Mouse (Mus musculus) liver, embryonic 11.5 days (tissue): ENCODE measurements at regions not wholly inside any gene's neighbourhood (a gene's known extent, or its start where the extent isn't known, plus 50 kb on each side); places are given as distances from the start of the nearest gene placed in this dataset.

Source experiments
- ATAC-seq: fragments of 200-750 bp; cut with Nextera tagmentation; replicated peaks from 2 replicates; pipeline ENCODE4 v1.8.0; 2017; ENCODE audit warnings: moderate number of reproducible peaks, mild to moderate bottlenecking, moderate TSS enrichment, moderate library complexity; ENCODE audit not compliant: low FRiP score
- DNase-seq: peaks from one replicate; pipeline ENCODE4 v3.0.0-alpha.2; 2017; ENCODE audit warnings: low spot score
- H3K27ac ChIP-seq: fragments of 300-500 bp; sonication (generic); 2 replicates; pipeline ENCODE4 v1.5.1; 2014; ENCODE audit warnings: mild to moderate bottlenecking, low read depth, low read length, control low read depth
- H3K27me3 ChIP-seq: fragments of 300-500 bp; sonication (generic); replicated peaks from 2 replicates; pipeline ENCODE4 v1.6.1; 2014; ENCODE audit warnings: low read length, mixed read lengths; ENCODE audit not compliant: control insufficient read depth, insufficient read depth
- H3K36me3 ChIP-seq: fragments of 300-500 bp; sonication (generic); 2 replicates; pipeline ENCODE4 v1.6.1; 2014; ENCODE audit warnings: mild to moderate bottlenecking, low read length, moderate library complexity, mixed read lengths; ENCODE audit not compliant: control insufficient read depth, insufficient read depth
- H3K4me1 ChIP-seq: fragments of 300-500 bp; sonication (generic); replicated peaks from 2 replicates; pipeline ENCODE4 v1.6.1; 2014; ENCODE audit warnings: low read length, mixed read lengths; ENCODE audit not compliant: control insufficient read depth, insufficient read depth
- H3K4me2 ChIP-seq: fragments of 300-500 bp; sonication (generic); 2 replicates; pipeline ENCODE4 v1.6.1; 2014; ENCODE audit warnings: mild to moderate bottlenecking, control low read depth, moderate library complexity
- H3K4me3 ChIP-seq: fragments of 300-500 bp; sonication (generic); 2 replicates; pipeline ENCODE4 v1.5.1; 2014; ENCODE audit warnings: low read depth, low read length, control low read depth
- H3K9ac ChIP-seq: fragments of 300-500 bp; sonication (generic); 2 replicates; pipeline ENCODE4 v1.6.1; 2014; ENCODE audit warnings: low read depth, low read length, control low read depth
- H3K9me3 ChIP-seq: fragments of 300-500 bp; sonication (generic); 2 replicates; pipeline ENCODE4 v1.6.1; 2016; ENCODE audit warnings: low read length, inconsistent platforms, mixed read lengths; ENCODE audit not compliant: control insufficient read depth
- WGBS: fragments of 180-500 bp; shearing (Covaris S2); extraction: QIAGEN DNeasy Blood & Tissue Kit; methylation state at CpG from one replicate; pipeline ENCODE4 v1.1.7; 2014; 5-methylcytosine and 5-hydroxymethylcytosine counted together

- H3K9me3 ChIP-seq: no peaks in the 10 kb centered on the region
- no peaks in the 10 kb centered on the region for H3K36me3 ChIP-seq
- no peak overlapping the region for H3K9ac ChIP-seq
- no peak for DNase-seq
- H3K4me2 ChIP-seq: no peak overlapping the region
- no peaks in the 10 kb centered on the region for H3K27me3 ChIP-seq
- 49% methylated on average over 3 of the region's 3 CpGs for WGBS
- no peak overlapping the region for H3K27ac ChIP-seq
- no peaks in the 10 kb centered on the region for H3K4me1 ChIP-seq
- ATAC-seq: no peak
- H3K4me3 ChIP-seq: no peak overlapping the region
Observed at GRCm38 (mm10) chr12:119054560-119054959, 88.3 kb upstream of the Abcb5 start.

GRCm38 (mm10) chr12:119051692-119052379 lies 85.6 kb upstream of the Abcb5 start:
- Histone ChIP-seq H3K27ac (no peak overlapping the region), H3K36me3 (no peaks in the 10 kb centered on the region), H3K9ac (no peak overlapping the region), H3K4me1 (no peaks in the 10 kb centered on the region), H3K27me3 (no peaks in the 10 kb centered on the region), H3K4me3 (no peak overlapping the region), H3K9me3 (no peaks in the 10 kb centered on the region), H3K4me2 (no peak overlapping the region)
- DNase-seq (no peak), ATAC-seq (0 out of 2 replicates have a peak, but pooled peaks have one; percentile 51)
- 29% methylated on average over 2 of the region's 2 CpGs for WGBS

GRCm38 (mm10) chr12:119038306-119038705 lies 72.1 kb upstream of the Abcb5 start:
- no peak for ATAC-seq
- WGBS: 90% methylated on average over 3 of the region's 3 CpGs

GRCm38 (mm10) chr12:119034828-119035227 lies 68.6 kb upstream of the Abcb5 start:
- no peak overlapping the region for H3K4me3 ChIP-seq

More at GRCm38 (mm10) chr12:119038306-119038705, 72.1 kb upstream of the Abcb5 start:
- Histone ChIP-seq H3K27ac (no peak overlapping the region), H3K9ac (no peak overlapping the region), H3K4me1 (no peaks in the 10 kb centered on the region), H3K9me3 (no peaks in the 10 kb centered on the region), H3K36me3 (no peaks in the 10 kb centered on the region), H3K4me2 (no peak overlapping the region), H3K4me3 (no peak overlapping the region), H3K27me3 (no peaks in the 10 kb centered on the region)
- no peak for DNase-seq

GRCm38 (mm10) chr12:119028711-119029110 lies 62.5 kb upstream of the Abcb5 start:
- H3K9me3 ChIP-seq: no peaks in the 10 kb centered on the region
- H3K9ac ChIP-seq: no peak overlapping the region
- no peak for DNase-seq
- no peaks in the 10 kb centered on the region for H3K4me1 ChIP-seq
- no peaks in the 10 kb centered on the region for H3K36me3 ChIP-seq
- no peak overlapping the region for H3K4me2 ChIP-seq
- ATAC-seq: no peak
- no peak overlapping the region for H3K4me3 ChIP-seq
- no peaks in the 10 kb centered on the region for H3K27me3 ChIP-seq
- H3K27ac ChIP-seq: no peak overlapping the region
- WGBS: 80% methylated on average over 2 of the region's 2 CpGs

More at GRCm38 (mm10) chr12:119034828-119035227, 68.6 kb upstream of the Abcb5 start:
- ATAC-seq (no peak), DNase-seq (no peak)
- Histone ChIP-seq H3K36me3 (no peaks in the 10 kb centered on the region), H3K4me1 (no peaks in the 10 kb centered on the region), H3K4me2 (no peak overlapping the region), H3K27me3 (no peaks in the 10 kb centered on the region), H3K9ac (no peak overlapping the region), H3K27ac (no peak overlapping the region), H3K9me3 (no peaks in the 10 kb centered on the region)
- WGBS: 82% methylated on average over 4 of the region's 4 CpGs

DNA sequence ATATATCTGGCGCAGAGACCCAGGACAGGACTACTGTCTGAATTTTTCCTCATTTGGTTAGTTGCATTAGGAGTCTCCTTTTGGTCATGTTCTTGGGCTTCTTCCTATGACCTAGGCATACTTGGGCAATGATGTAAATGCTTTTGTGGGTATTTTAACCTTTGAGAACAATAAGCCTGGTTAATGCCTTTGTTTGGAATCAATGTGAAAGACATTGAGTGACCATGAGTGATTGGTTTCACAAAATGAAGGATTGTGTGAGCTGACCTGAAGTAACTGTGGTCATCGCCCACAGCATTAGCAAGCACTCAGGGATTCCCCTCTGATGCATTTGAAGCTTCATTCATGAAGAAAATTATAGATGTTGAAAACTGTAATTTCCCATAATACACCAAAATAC lies 61.9 kb upstream of the Abcb5 start:
- no peaks in the 10 kb centered on the region for H3K4me1 ChIP-seq
- H3K4me2 ChIP-seq: no peak overlapping the region
- no peak for DNase-seq
- no peak overlapping the region for H3K27ac ChIP-seq
- WGBS: 86% methylated on average over 2 of the region's 2 CpGs
- no peak overlapping the region for H3K9ac ChIP-seq
- no peaks in the 10 kb centered on the region for H3K36me3 ChIP-seq
- ATAC-seq: no peak
- no peaks in the 10 kb centered on the region for H3K27me3 ChIP-seq
- H3K9me3 ChIP-seq: no peaks in the 10 kb centered on the region
- no peak overlapping the region for H3K4me3 ChIP-seq

DNA sequence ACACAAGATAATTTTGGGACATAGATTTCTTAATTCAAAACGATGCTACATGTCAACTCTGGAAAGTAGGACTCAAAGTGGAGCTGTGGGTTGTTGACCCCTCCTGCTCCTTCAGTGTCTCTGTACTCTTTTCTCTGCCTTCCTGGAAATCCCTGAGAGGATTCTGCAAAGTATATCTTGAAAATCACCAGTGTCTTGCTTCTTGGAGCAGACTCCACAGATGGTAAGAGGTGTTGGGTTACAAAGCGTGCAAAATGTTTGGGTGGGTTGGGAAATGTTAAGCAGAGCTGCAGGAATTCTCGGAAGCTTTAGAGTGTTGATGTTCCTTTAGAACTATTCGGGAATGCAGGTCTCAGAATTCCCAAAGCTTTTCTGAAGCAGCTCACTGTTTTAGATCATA lies 61.5 kb upstream of the Abcb5 start:
- no peaks in the 10 kb centered on the region for H3K4me1 ChIP-seq
- H3K27me3 ChIP-seq: no peaks in the 10 kb centered on the region
- no peak overlapping the region for H3K4me2 ChIP-seq
- DNase-seq (no peak), ATAC-seq (no peak)
- H3K9me3 ChIP-seq: no peaks in the 10 kb centered on the region
- no peaks in the 10 kb centered on the region for H3K36me3 ChIP-seq
- no peak overlapping the region for H3K9ac ChIP-seq
- H3K4me3 ChIP-seq: no peak overlapping the region
- 55% methylated on average over 4 of the region's 4 CpGs for WGBS
- no peak overlapping the region for H3K27ac ChIP-seq

DNA sequence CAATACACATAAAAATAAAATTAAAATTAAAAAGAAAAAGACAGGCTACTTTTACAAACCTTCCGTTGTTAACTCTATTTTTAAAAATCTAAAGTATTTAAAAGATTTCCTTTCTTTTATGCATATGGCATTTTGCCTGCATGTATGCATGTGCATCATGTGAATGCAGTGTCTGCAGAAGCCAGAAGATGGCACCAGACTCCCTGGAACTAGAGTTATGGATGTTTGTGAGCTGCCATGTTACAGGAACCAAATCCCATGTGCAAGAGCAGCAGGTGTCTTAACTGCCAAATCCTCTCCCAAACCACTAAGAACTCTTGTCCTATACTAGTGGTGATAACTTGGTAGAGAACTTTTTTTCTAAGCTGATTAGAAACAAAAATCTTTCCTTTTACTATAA lies 60.1 kb upstream of the Abcb5 start:
- H3K4me2 ChIP-seq: no peak overlapping the region
- ATAC-seq: no peak
- H3K27me3 ChIP-seq: no peaks in the 10 kb centered on the region
- 45% methylated on average over 1 of the region's 1 CpGs for WGBS
- no peaks in the 10 kb centered on the region for H3K4me1 ChIP-seq
- H3K9ac ChIP-seq: no peak overlapping the region
- H3K27ac ChIP-seq: no peak overlapping the region
- DNase-seq: no peak
- H3K36me3 ChIP-seq: no peaks in the 10 kb centered on the region
- H3K9me3 ChIP-seq: no peaks in the 10 kb centered on the region
- no peak overlapping the region for H3K4me3 ChIP-seq

GRCm38 (mm10) chr12:119024063-119024462 lies 57.8 kb upstream of the Abcb5 start:
- Histone ChIP-seq H3K4me1 (no peaks in the 10 kb centered on the region), H3K27me3 (no peaks in the 10 kb centered on the region), H3K27ac (no peak overlapping the region), H3K36me3 (no peaks in the 10 kb centered on the region), H3K9me3 (no peaks in the 10 kb centered on the region), H3K4me3 (no peak overlapping the region), H3K9ac (no peak overlapping the region), H3K4me2 (no peak overlapping the region)
- no peak for DNase-seq
- WGBS: 59% methylated on average over 1 of the region's 1 CpGs
- no peak for ATAC-seq
